Mouse (Mus musculus): ENCODE data around the gene Axdnd1. TPM values are rescaled to one million over a fixed set of nuclear protein-coding genes. Genes with fewer than 3 reads are reported as not detected.

Gene Axdnd1
- polyA plus RNA-seq, 1 experiment from 2014 or later = 0.08 TPM

GRCm38 (mm10) chr1:156445049-156445448 lies 24.1 kb upstream of the Axdnd1 start:
- WGBS (ENCODE audit: insufficient replicate concordance) = 84% methylated on average over 1 of the region's 1 CpGs
- ATAC-seq (ENCODE audit: low read depth) = no peak

GRCm38 (mm10) chr1:156442776-156443175 lies 21.8 kb upstream of the Axdnd1 start:
- no peak for ATAC-seq (ENCODE audit: low read depth)
- H3K4me2 ChIP-seq (ENCODE audit: low read depth, low read length) = no peak overlapping the region
- H3K4me3 ChIP-seq (ENCODE audit: low read depth, low read length) = no peak overlapping the region
- no peaks in the 10 kb centered on the region for H3K9me3 ChIP-seq (replicated peaks; ENCODE audit: control insufficient read depth, low read length)
- H3K27ac ChIP-seq (ENCODE audit: low read length) = no peak overlapping the region
- no peak overlapping the region for H3K9ac ChIP-seq (ENCODE audit: low read depth, low read length)
- 66% methylated on average over 6 of the region's 6 CpGs for WGBS (ENCODE audit: insufficient replicate concordance)
- no peaks in the 10 kb centered on the region for H3K27me3 ChIP-seq (ENCODE audit: control insufficient read depth, insufficient read depth, low read depth, low read length)
- no peaks in the 10 kb centered on the region for H3K36me3 ChIP-seq (ENCODE audit: control insufficient read depth, insufficient read depth)
- H3K4me1 ChIP-seq (ENCODE audit: control insufficient read depth, low read depth, low read length) = no peaks in the 10 kb centered on the region

More at GRCm38 (mm10) chr1:156445049-156445448, 24.1 kb upstream of the Axdnd1 start:
- H3K9me3 ChIP-seq (replicated peaks; ENCODE audit: control insufficient read depth, low read length) = no peaks in the 10 kb centered on the region
- no peak overlapping the region for H3K27ac ChIP-seq (ENCODE audit: low read length)
- no peaks in the 10 kb centered on the region for H3K27me3 ChIP-seq (ENCODE audit: control insufficient read depth, insufficient read depth, low read depth, low read length)
- H3K4me3 ChIP-seq (ENCODE audit: low read depth, low read length) = no peak overlapping the region
- no peaks in the 10 kb centered on the region for H3K36me3 ChIP-seq (ENCODE audit: control insufficient read depth, insufficient read depth)
- H3K4me1 ChIP-seq (ENCODE audit: control insufficient read depth, low read depth, low read length) = no peaks in the 10 kb centered on the region
- H3K9ac ChIP-seq (ENCODE audit: low read depth, low read length) = no peak overlapping the region
- no peak overlapping the region for H3K4me2 ChIP-seq (ENCODE audit: low read depth, low read length)

- H3K9me3 ChIP-seq (replicated peaks; ENCODE audit: control insufficient read depth, low read length) = no peaks in the 10 kb centered on the region
- WGBS (ENCODE audit: insufficient replicate concordance) = 76% methylated on average over 12 of the region's 12 CpGs
These were observed 21.3 kb upstream of the Axdnd1 start for GRCm38 (mm10) chr1:156442266-156442665.

GRCm38 (mm10) chr1:156437726-156438125 lies 16.8 kb upstream of the Axdnd1 start:
- Histone ChIP-seq H3K9ac (ENCODE audit: low read depth, low read length) (no peak overlapping the region), H3K27me3 (ENCODE audit: control insufficient read depth, insufficient read depth, low read depth, low read length) (no peaks in the 10 kb centered on the region), H3K4me1 (ENCODE audit: control insufficient read depth, low read depth, low read length) (no peaks in the 10 kb centered on the region), H3K4me3 (ENCODE audit: low read depth, low read length) (no peak overlapping the region), H3K27ac (ENCODE audit: low read length) (no peak overlapping the region), H3K9me3 (replicated peaks; ENCODE audit: control insufficient read depth, low read length) (no peaks in the 10 kb centered on the region), H3K4me2 (ENCODE audit: low read depth, low read length) (no peak overlapping the region), H3K36me3 (ENCODE audit: control insufficient read depth, insufficient read depth) (0 out of 2 replicates have a peak, but pooled peaks cover 5% of the 10 kb centered on the region)
- WGBS (ENCODE audit: insufficient replicate concordance) = 51% methylated on average over 5 of the region's 5 CpGs
- ATAC-seq (ENCODE audit: low read depth) = no peak

More at GRCm38 (mm10) chr1:156442266-156442665, 21.3 kb upstream of the Axdnd1 start:
- Histone ChIP-seq H3K27me3 (ENCODE audit: control insufficient read depth, insufficient read depth, low read depth, low read length) (no peaks in the 10 kb centered on the region), H3K4me1 (ENCODE audit: control insufficient read depth, low read depth, low read length) (no peaks in the 10 kb centered on the region), H3K9ac (ENCODE audit: low read depth, low read length) (no peak overlapping the region), H3K4me2 (ENCODE audit: low read depth, low read length) (no peak overlapping the region), H3K27ac (ENCODE audit: low read length) (no peak overlapping the region), H3K36me3 (ENCODE audit: control insufficient read depth, insufficient read depth) (no peaks in the 10 kb centered on the region), H3K4me3 (ENCODE audit: low read depth, low read length) (no peak overlapping the region)
- ATAC-seq (ENCODE audit: low read depth) = no peak

- Histone ChIP-seq H3K4me3 (ENCODE audit: low read depth, low read length) (no peak overlapping the region), H3K27ac (ENCODE audit: low read length) (no peak overlapping the region), H3K36me3 (ENCODE audit: control insufficient read depth, insufficient read depth) (0 out of 2 replicates have a peak, but pooled peaks cover 5% of the 10 kb centered on the region), H3K9ac (ENCODE audit: low read depth, low read length) (no peak overlapping the region), H3K9me3 (replicated peaks; ENCODE audit: control insufficient read depth, low read length) (no peaks in the 10 kb centered on the region), H3K4me1 (ENCODE audit: control insufficient read depth, low read depth, low read length) (no peaks in the 10 kb centered on the region), H3K27me3 (ENCODE audit: control insufficient read depth, insufficient read depth, low read depth, low read length) (no peaks in the 10 kb centered on the region), H3K4me2 (ENCODE audit: low read depth, low read length) (no peak overlapping the region)
- no peak for ATAC-seq (ENCODE audit: low read depth)
- WGBS (ENCODE audit: insufficient replicate concordance) = 67% methylated on average over 8 of the region's 8 CpGs
These were observed 16.2 kb upstream of the Axdnd1 start for GRCm38 (mm10) chr1:156437016-156437708.

GRCm38 (mm10) chr1:156433497-156433896 lies 12.5 kb upstream of the Axdnd1 start:
- Histone ChIP-seq H3K4me1 (ENCODE audit: control insufficient read depth, low read depth, low read length) (no peaks in the 10 kb centered on the region), H3K27ac (ENCODE audit: low read length) (no peak overlapping the region), H3K4me3 (ENCODE audit: low read depth, low read length) (no peak overlapping the region), H3K9ac (ENCODE audit: low read depth, low read length) (no peak overlapping the region), H3K4me2 (ENCODE audit: low read depth, low read length) (no peak overlapping the region), H3K36me3 (ENCODE audit: control insufficient read depth, insufficient read depth) (0 out of 2 replicates have a peak, but pooled peaks cover 5% of the 10 kb centered on the region), H3K27me3 (ENCODE audit: control insufficient read depth, insufficient read depth, low read depth, low read length) (no peaks in the 10 kb centered on the region), H3K9me3 (replicated peaks; ENCODE audit: control insufficient read depth, low read length) (no peaks in the 10 kb centered on the region)
- WGBS (ENCODE audit: insufficient replicate concordance) = 65% methylated on average over 3 of the region's 3 CpGs
- ATAC-seq (ENCODE audit: low read depth) = no peak

GRCm38 (mm10) chr1:156432498-156432897 lies 11.5 kb upstream of the Axdnd1 start:
- no peak overlapping the region for H3K4me3 ChIP-seq (ENCODE audit: low read depth, low read length)
- H3K36me3 ChIP-seq (ENCODE audit: control insufficient read depth, insufficient read depth) = 0 out of 2 replicates have a peak, but pooled peaks cover 5% of the 10 kb centered on the region
- no peak for ATAC-seq (ENCODE audit: low read depth)
- no peaks in the 10 kb centered on the region for H3K27me3 ChIP-seq (ENCODE audit: control insufficient read depth, insufficient read depth, low read depth, low read length)
- no peaks in the 10 kb centered on the region for H3K4me1 ChIP-seq (ENCODE audit: control insufficient read depth, low read depth, low read length)
- no peak overlapping the region for H3K9ac ChIP-seq (ENCODE audit: low read depth, low read length)
- no peak overlapping the region for H3K4me2 ChIP-seq (ENCODE audit: low read depth, low read length)
- no peaks in the 10 kb centered on the region for H3K9me3 ChIP-seq (replicated peaks; ENCODE audit: control insufficient read depth, low read length)
- no peak overlapping the region for H3K27ac ChIP-seq (ENCODE audit: low read length)
- WGBS (ENCODE audit: insufficient replicate concordance) = 68% methylated on average over 10 of the region's 10 CpGs

- ATAC-seq (ENCODE audit: low read depth) = no peak
- no peak overlapping the region for H3K4me3 ChIP-seq (ENCODE audit: low read depth, low read length)
- H3K4me1 ChIP-seq (ENCODE audit: control insufficient read depth, low read depth, low read length) = no peaks in the 10 kb centered on the region
- H3K36me3 ChIP-seq (ENCODE audit: control insufficient read depth, insufficient read depth) = no peaks in the 10 kb centered on the region
- H3K4me2 ChIP-seq (ENCODE audit: low read depth, low read length) = no peak overlapping the region
- H3K27me3 ChIP-seq (ENCODE audit: control insufficient read depth, insufficient read depth, low read depth, low read length) = no peaks in the 10 kb centered on the region
- H3K27ac ChIP-seq (ENCODE audit: low read length) = no peak overlapping the region
- H3K9ac ChIP-seq (ENCODE audit: low read depth, low read length) = no peak overlapping the region
- no peaks in the 10 kb centered on the region for H3K9me3 ChIP-seq (replicated peaks; ENCODE audit: control insufficient read depth, low read length)
- WGBS (ENCODE audit: insufficient replicate concordance) = 69% methylated on average over 6 of the region's 6 CpGs
These were observed 7.5 kb upstream of the Axdnd1 start for GRCm38 (mm10) chr1:156428434-156428833.

GRCm38 (mm10) chr1:156425746-156426145 lies 4.8 kb upstream of the Axdnd1 start:
- Histone ChIP-seq H3K4me3 (ENCODE audit: low read depth, low read length) (no peak overlapping the region), H3K9me3 (replicated peaks; ENCODE audit: control insufficient read depth, low read length) (no peaks in the 10 kb centered on the region), H3K4me1 (ENCODE audit: control insufficient read depth, low read depth, low read length) (peaks cover 6% of the 10 kb centered on the region), H3K36me3 (ENCODE audit: control insufficient read depth, insufficient read depth) (no peaks in the 10 kb centered on the region), H3K27me3 (ENCODE audit: control insufficient read depth, insufficient read depth, low read depth, low read length) (no peaks in the 10 kb centered on the region), H3K4me2 (ENCODE audit: low read depth, low read length) (no peak overlapping the region), H3K9ac (ENCODE audit: low read depth, low read length) (no peak overlapping the region), H3K27ac (ENCODE audit: low read length) (no peak overlapping the region)
- no peak for ATAC-seq (ENCODE audit: low read depth)
- WGBS (ENCODE audit: insufficient replicate concordance) = 69% methylated on average over 4 of the region's 4 CpGs

Measured in liver, embryonic 16.5 days (tissue).